Mouse (Mus musculus) forebrain, embryonic 16.5 days (tissue): ENCODE measurements at regions not wholly inside any gene's neighbourhood (a gene's known extent, or its start where the extent isn't known, plus 50 kb on each side); places are given as distances from the start of the nearest gene placed in this dataset.

ENCODE experiments used
- ATAC-seq: fragments of 200-750 bp; cut with Nextera tagmentation; 2 replicates; pipeline ENCODE4 v1.8.0; 2017; ENCODE audit warnings: mild to moderate bottlenecking, moderate library complexity
- H3K27ac ChIP-seq: fragments of 300-500 bp; sonication (generic); 2 replicates; pipeline ENCODE4 v1.5.1; 2014; ENCODE audit warnings: low read length, control low read depth
- H3K27me3 ChIP-seq: fragments of 300-500 bp; sonication (generic); replicated peaks from 2 replicates; pipeline ENCODE4 v1.6.1; 2014; ENCODE audit warnings: low read length; ENCODE audit not compliant: control insufficient read depth, insufficient read depth
- H3K36me3 ChIP-seq: fragments of 300-500 bp; sonication (generic); 2 replicates; pipeline ENCODE4 v1.6.1; 2014; ENCODE audit not compliant: control insufficient read depth, insufficient read depth
- H3K4me1 ChIP-seq: fragments of 300-500 bp; sonication (generic); replicated peaks from 2 replicates; pipeline ENCODE4 v1.6.1; 2014; ENCODE audit warnings: low read length; ENCODE audit not compliant: control insufficient read depth, insufficient read depth
- H3K4me2 ChIP-seq: fragments of 300-500 bp; sonication (generic); 2 replicates; pipeline ENCODE4 v1.6.1; 2014; ENCODE audit warnings: mild to moderate bottlenecking, low read length, control low read depth
- H3K4me3 ChIP-seq: fragments of 300-500 bp; sonication (generic); replicated peaks from 2 replicates; pipeline ENCODE4 v1.5.1; 2014; ENCODE audit warnings: mild to moderate bottlenecking, low read length, control low read depth
- H3K9ac ChIP-seq: fragments of 300-500 bp; sonication (generic); replicated peaks from 2 replicates; pipeline ENCODE4 v1.6.1; 2014; ENCODE audit warnings: low read depth, low read length, control low read depth
- H3K9me3 ChIP-seq: fragments of 300-500 bp; sonication (generic); 2 replicates; pipeline ENCODE4 v1.6.1; 2016; ENCODE audit warnings: low read length; ENCODE audit not compliant: control insufficient read depth
- WGBS: fragments of 180-500 bp; shearing (Covaris S2); extraction: QIAGEN DNeasy Blood & Tissue Kit; methylation state at CpG from one replicate; pipeline ENCODE4 v1.1.7; 2014; 5-methylcytosine and 5-hydroxymethylcytosine counted together

DNA sequence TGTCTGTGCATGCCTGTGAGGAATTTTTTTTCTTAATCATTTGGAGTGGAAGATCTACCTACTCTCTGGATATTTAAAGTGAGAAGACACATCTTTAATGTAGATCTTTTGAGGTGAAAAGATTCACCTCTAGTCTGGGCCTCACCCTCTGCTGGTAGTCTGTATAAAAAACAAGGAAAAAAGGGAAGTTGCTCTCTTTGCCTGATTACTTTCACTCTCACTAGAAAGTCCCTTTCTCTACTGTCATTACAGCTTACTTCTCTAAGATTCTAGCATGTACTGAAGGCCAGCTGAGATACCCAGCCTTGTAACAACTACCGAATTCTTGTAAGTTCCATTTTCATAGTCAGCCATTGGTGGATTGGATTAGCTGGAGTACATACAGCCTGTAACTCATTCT, 3791.9 kb downstream of the 9330182O14Rik start:
- H3K27ac ChIP-seq, result no peak overlapping the region
- no peaks in the 10 kb centered on the region for H3K9me3 ChIP-seq
- H3K27me3 ChIP-seq, result no peaks in the 10 kb centered on the region
- no peak overlapping the region for H3K4me2 ChIP-seq
- no peak overlapping the region for H3K4me3 ChIP-seq
- H3K36me3 ChIP-seq, result no peaks in the 10 kb centered on the region
- WGBS, result 97% methylated on average over 1 of the region's 1 CpGs
- no peaks in the 10 kb centered on the region for H3K4me1 ChIP-seq
- H3K9ac ChIP-seq, result no peak overlapping the region
- ATAC-seq, result no peak

DNA sequence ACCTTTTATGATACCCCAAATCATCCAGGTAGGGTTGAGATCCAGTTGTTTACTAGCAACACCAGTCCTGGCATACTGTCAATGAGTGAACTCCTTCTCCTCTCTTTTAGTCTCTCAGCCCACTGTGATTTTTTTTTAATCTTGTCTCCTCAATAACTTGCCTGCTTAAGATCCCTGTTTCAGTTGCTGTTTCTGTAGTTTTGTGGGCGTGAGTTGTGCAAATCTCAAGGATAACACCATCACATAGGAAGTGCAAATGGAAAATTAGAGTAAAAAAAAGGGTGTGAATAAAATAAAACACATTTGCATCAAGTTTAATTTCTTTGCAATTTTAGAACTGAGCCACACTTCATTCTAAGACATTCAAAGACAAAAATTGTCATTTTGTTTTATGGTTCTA, 3799.4 kb downstream of the 9330182O14Rik start:
- WGBS, result 81% methylated on average over 1 of the region's 1 CpGs
- ATAC-seq, result no peak
- no peak overlapping the region for H3K4me3 ChIP-seq
- no peak overlapping the region for H3K27ac ChIP-seq
- no peaks in the 10 kb centered on the region for H3K9me3 ChIP-seq
- no peaks in the 10 kb centered on the region for H3K4me1 ChIP-seq
- no peak overlapping the region for H3K4me2 ChIP-seq
- no peak overlapping the region for H3K9ac ChIP-seq
- no peaks in the 10 kb centered on the region for H3K27me3 ChIP-seq
- H3K36me3 ChIP-seq, result no peaks in the 10 kb centered on the region

DNA sequence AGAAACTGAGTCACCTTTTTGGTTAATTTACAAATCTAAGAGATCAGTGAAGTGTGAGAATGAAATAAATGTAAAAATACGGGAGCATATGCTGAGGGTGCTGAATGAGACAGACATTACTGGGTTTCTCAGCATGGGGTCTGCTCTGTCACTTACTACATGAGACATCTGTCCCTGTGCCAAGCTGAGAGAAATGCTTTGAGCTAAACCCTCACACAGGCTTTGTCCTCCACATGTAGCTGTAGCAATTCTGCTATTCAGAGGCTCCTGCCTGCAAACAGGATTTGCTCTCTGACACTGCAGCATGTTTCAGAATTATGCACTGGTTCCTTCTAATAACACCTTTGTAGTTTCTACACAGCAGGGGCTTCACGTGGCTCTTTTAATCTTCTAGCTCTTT, 3806.3 kb downstream of the 9330182O14Rik start:
- peak overlapping the region; percentile 83 for H3K27ac ChIP-seq
- H3K9me3 ChIP-seq, result no peaks in the 10 kb centered on the region
- H3K36me3 ChIP-seq, result no peaks in the 10 kb centered on the region
- no peak overlapping the region for H3K4me2 ChIP-seq
- H3K27me3 ChIP-seq, result no peaks in the 10 kb centered on the region
- H3K4me3 ChIP-seq, result no peak overlapping the region
- 10% methylated on average over 2 of the region's 2 CpGs for WGBS
- peaks cover 11% of the 10 kb centered on the region for H3K4me1 ChIP-seq
- ATAC-seq, result peak; percentile 90
- no peak overlapping the region for H3K9ac ChIP-seq

DNA sequence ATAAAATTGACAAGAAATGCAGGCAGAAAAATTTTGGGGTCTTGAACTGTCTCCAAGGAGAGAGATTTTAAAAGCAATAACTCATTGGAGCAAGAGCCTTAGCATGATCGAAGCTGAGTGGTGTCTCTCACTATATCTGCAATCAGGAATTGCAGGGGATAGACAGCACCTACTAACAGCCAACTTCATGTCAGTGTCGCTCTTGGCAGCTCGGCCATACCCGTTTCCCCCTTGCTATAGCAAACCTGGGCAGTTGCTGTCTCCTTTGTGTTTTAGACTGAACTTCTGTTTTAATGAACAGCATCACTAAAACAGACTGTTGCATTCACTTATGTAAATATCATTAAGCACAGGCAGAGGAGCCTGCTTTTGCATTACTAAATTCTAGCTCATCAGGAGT, 3806.7 kb downstream of the 9330182O14Rik start:
- Histone ChIP-seq H3K4me2 (no peak overlapping the region), H3K27me3 (no peaks in the 10 kb centered on the region), H3K9me3 (no peaks in the 10 kb centered on the region), H3K27ac (peak overlapping the region; percentile 83), H3K4me3 (no peak overlapping the region), H3K36me3 (no peaks in the 10 kb centered on the region), H3K4me1 (peaks cover 11% of the 10 kb centered on the region), H3K9ac (no peak overlapping the region)
- 21% methylated on average over 4 of the region's 4 CpGs for WGBS
- peak; percentile 79 for ATAC-seq

DNA sequence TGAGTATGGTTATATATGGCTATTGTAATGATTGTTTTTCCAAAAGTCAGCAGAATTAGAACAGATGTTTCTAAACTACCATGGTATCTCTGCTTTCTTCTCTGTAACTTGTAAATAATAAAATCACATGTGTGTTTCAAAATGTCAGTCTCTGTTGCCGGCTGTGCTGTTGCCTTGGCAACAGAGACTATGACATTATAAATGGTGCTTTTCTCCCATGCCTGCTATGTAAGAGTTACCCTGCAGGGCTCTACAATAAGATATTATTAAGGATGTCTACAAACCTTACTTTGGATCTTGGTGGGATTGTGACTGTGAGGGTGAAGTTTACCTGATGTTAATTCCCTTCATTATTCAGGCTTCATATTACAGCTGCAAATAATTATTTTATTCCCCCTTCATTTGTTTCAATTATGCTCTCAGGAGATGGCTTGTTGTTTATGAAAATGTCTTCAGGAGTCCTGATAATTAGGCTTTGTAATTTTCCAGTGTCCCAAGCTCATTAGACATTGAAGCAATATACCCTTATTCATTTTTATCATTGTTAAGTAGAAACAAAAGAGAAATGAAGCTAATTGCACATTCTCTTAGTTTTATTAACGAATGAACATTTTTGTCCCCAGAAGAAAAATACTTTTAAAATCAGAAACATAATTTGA, 3808.0 kb downstream of the 9330182O14Rik start:
- 11% methylated on average over 2 of the region's 2 CpGs for whole genome bisulfite sequencing
- ATAC-seq, result peak; percentile 62
- no peaks in the 10 kb centered on the region for H3K36me3 ChIP-seq
- H3K9me3 ChIP-seq, result no peaks in the 10 kb centered on the region
- no peak overlapping the region for H3K4me3 ChIP-seq
- peak overlapping the region; percentile 63; the same call in 1 of the 2 replicates for H3K27ac ChIP-seq
- H3K9ac ChIP-seq, result no peak overlapping the region
- peaks cover 11% of the 10 kb centered on the region for H3K4me1 ChIP-seq
- H3K27me3 ChIP-seq, result no peaks in the 10 kb centered on the region
- H3K4me2 ChIP-seq, result no peak overlapping the region

DNA sequence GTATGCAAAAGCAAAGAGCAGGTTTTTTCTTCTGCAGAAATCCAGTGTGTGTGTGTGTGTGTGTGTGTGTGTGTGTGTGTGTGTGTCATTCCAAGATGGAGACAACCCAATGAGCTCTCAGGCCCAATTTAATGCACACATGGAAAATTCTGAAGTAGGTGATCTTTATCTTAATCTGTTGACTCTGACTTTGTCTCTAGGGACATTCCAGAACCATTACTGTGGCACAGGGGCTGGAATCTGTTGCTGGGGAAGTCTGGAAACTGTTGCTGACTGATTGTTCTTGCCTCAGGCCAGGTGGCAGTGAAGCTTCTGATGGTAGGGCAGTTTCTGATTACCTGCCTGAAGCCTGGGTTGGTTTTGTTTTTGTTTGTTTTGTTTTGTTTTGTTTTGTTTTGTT, 3850.8 kb downstream of the 9330182O14Rik start:
- no peaks in the 10 kb centered on the region for H3K4me1 ChIP-seq
- ATAC-seq, result no peak
- no peaks in the 10 kb centered on the region for H3K9me3 ChIP-seq
- no peaks in the 10 kb centered on the region for H3K36me3 ChIP-seq
- H3K27ac ChIP-seq, result no peak overlapping the region
- no peak overlapping the region for H3K4me3 ChIP-seq
- no peak overlapping the region for H3K4me2 ChIP-seq
- no peak overlapping the region for H3K9ac ChIP-seq
- H3K27me3 ChIP-seq, result no peaks in the 10 kb centered on the region

DNA sequence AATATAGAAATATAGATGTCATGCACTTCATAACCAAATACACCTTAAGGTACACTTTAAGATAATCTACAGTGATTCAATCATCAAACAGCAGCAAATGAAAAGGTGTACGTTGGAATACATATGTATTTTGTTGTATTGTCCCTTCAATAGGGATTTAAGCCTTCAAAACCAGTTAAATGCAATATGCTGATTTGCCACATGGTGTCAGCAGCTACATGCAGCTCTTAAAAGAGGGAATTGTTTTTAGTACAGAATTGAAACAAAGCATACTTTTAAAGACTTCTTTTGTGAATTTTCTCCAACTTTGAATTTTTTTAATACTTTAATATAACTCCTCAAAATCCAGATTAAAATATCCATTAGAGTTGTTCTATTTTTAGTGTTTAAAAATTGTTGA, 3857.1 kb downstream of the 9330182O14Rik start:
- Histone ChIP-seq H3K27ac (no peak overlapping the region), H3K4me2 (no peak overlapping the region), H3K27me3 (no peaks in the 10 kb centered on the region), H3K36me3 (no peaks in the 10 kb centered on the region), H3K4me3 (no peak overlapping the region), H3K4me1 (no peaks in the 10 kb centered on the region), H3K9ac (no peak overlapping the region), H3K9me3 (no peaks in the 10 kb centered on the region)
- WGBS, result 11% methylated on average over 1 of the region's 1 CpGs
- 0 out of 2 replicates have a peak, but pooled peaks have one; percentile 38 for ATAC-seq

DNA sequence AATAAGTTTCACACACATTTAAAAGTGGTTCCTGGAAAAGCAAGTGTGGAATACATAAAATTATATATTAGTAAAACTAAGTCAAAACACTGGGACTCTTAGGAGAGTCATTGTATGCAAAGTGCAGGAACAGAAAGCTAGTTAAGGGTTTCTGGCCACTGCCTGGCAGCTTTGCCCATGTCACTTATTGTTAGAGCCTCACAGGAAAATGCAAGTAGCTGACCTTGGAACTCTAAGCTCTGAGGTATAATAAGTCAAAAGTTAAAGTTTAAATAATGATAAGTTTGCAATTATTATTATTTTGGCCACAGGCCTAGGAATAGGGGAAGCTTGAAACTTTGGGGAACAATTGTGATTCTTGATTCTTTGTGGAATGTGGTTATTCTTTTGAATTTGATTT, 3858.8 kb downstream of the 9330182O14Rik start:
- Histone ChIP-seq H3K4me2 (no peak overlapping the region), H3K36me3 (no peaks in the 10 kb centered on the region), H3K9me3 (no peaks in the 10 kb centered on the region), H3K27me3 (no peaks in the 10 kb centered on the region), H3K27ac (no peak overlapping the region), H3K4me1 (no peaks in the 10 kb centered on the region), H3K4me3 (no peak overlapping the region), H3K9ac (no peak overlapping the region)
- no peak for ATAC-seq

DNA sequence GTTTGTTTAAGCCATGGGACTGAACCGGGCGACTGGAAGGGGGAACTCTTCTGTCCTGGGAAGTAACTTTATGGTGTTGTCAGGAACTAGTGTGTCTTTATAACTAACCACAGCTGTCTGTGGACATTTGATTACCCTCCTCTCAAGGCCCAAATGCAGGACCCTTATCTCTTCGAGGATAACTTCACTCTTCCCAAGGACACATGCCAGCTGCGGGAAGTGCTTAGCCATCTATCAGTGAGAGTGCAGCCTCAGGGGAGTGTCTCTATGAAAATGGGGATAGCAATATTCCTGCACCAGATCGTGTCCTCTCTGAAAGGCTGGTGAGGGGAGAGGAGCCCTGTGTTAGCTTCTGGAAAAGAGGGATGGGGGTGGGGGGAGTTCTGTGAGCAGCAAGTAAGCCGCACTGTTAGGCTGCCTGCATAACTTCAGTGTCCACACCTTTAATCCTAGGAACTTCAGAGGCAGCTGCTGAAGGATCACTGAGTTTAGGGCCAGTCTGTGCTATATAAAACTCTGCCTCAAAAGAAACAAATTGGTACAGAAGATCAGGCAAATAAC, 3892.4 kb downstream of the 9330182O14Rik start:
- H3K27me3 ChIP-seq, result no peaks in the 10 kb centered on the region
- H3K4me2 ChIP-seq, result no peak overlapping the region
- H3K4me1 ChIP-seq, result no peaks in the 10 kb centered on the region
- ATAC-seq, result no peak
- no peaks in the 10 kb centered on the region for H3K9me3 ChIP-seq
- no peak overlapping the region for H3K9ac ChIP-seq
- H3K4me3 ChIP-seq, result no peak overlapping the region
- WGBS, result 73% methylated on average over 6 of the region's 6 CpGs
- no peak overlapping the region for H3K27ac ChIP-seq
- H3K36me3 ChIP-seq, result no peaks in the 10 kb centered on the region

DNA sequence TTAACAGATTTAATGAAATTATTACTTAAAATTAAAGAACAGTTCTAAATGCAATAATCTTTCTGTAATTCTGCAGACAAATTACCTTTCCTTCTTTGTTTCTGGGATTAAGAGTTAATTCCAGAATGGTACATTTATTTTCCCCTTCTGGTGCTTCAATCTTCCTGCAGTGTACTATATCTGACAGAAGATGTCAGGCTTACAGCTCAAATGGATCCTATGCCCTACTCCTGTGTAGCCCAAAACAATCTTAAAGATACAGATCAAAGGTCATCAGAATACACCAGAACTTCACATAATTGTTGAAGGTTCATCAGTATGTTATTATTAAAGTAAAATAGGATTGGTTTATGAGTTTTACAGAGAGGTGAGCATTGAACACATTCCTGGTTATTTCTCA, 3901.7 kb downstream of the 9330182O14Rik start:
- Histone ChIP-seq H3K9me3 (no peaks in the 10 kb centered on the region), H3K4me3 (no peak overlapping the region), H3K27ac (no peak overlapping the region), H3K9ac (no peak overlapping the region), H3K27me3 (no peaks in the 10 kb centered on the region), H3K36me3 (no peaks in the 10 kb centered on the region), H3K4me1 (no peaks in the 10 kb centered on the region), H3K4me2 (no peak overlapping the region)
- ATAC-seq, result peak; percentile 72; the same call in 1 of the 2 replicates
